Mouse (Mus musculus): ENCODE measurements around the gene Gusb. TPM values are rescaled to one million over a fixed set of nuclear protein-coding genes. Genes with fewer than 3 reads are reported as not detected.
A peak's percentile ranks its signal among the peaks of the same experiment; 100 is the strongest.
"Not testable (repeated sequence)": the region's sequence is repeated elsewhere in the genome, so short reads cannot be mapped to it uniquely, and the experiment has no call there.

The Gusb gene
- polyA plus RNA-seq, 1 experiment from 2014 or later, result 43.4 TPM

GRCm38 (mm10) chr5:129966448-129966847 lies 36.4 kb downstream of the Gusb start:
- 66% methylated on average over 3 of the region's 3 CpGs for WGBS
- no peak for ATAC-seq (ENCODE audit: insufficient number of reproducible peaks, insufficient read depth, low FRiP score, low TSS enrichment, low read depth)
- peaks cover under 1% of the 10 kb centered on the region; the same call in 1 of the 2 replicates for H3K36me3 ChIP-seq

GRCm38 (mm10) chr5:129963224-129963623 lies 39.6 kb downstream of the Gusb start:
- ATAC-seq (ENCODE audit: insufficient number of reproducible peaks, insufficient read depth, low FRiP score, low TSS enrichment, low read depth), result no peak
- no peak overlapping the region for H3K4me3 ChIP-seq
- no peak overlapping the region for H3K27ac ChIP-seq
- H3K36me3 ChIP-seq, result no peaks in the 10 kb centered on the region; the same call in 1 of the 2 replicates
- H3K9me3 ChIP-seq, result no peaks in the 10 kb centered on the region
- no peaks in the 10 kb centered on the region for H3K27me3 ChIP-seq
- H3K9ac ChIP-seq, result no peak overlapping the region
- H3K4me2 ChIP-seq, result no peak overlapping the region
- WGBS, result 64% methylated on average over 4 of the region's 4 CpGs
- no peaks in the 10 kb centered on the region for H3K4me1 ChIP-seq

More at GRCm38 (mm10) chr5:129966448-129966847, 36.4 kb downstream of the Gusb start:
- Histone ChIP-seq H3K4me2 (no peak overlapping the region), H3K9ac (no peak overlapping the region), H3K9me3 (no peaks in the 10 kb centered on the region), H3K27me3 (no peaks in the 10 kb centered on the region), H3K27ac (no peak overlapping the region), H3K4me1 (no peaks in the 10 kb centered on the region), H3K4me3 (no peak overlapping the region)

- H3K9ac ChIP-seq, result no peak overlapping the region
- no peak for ATAC-seq (ENCODE audit: insufficient number of reproducible peaks, insufficient read depth, low FRiP score, low TSS enrichment, low read depth)
- 81% methylated on average over 6 of the region's 6 CpGs for WGBS
- no peaks in the 10 kb centered on the region for H3K27me3 ChIP-seq
- H3K4me1 ChIP-seq, result no peaks in the 10 kb centered on the region
- H3K4me2 ChIP-seq, result no peak overlapping the region
- H3K36me3 ChIP-seq, result no peaks in the 10 kb centered on the region; the same call in 1 of the 2 replicates
- H3K4me3 ChIP-seq, result no peak overlapping the region
- H3K27ac ChIP-seq, result no peak overlapping the region
- no peaks in the 10 kb centered on the region for H3K9me3 ChIP-seq
These were observed 47.1 kb downstream of the Gusb start for GRCm38 (mm10) chr5:129955792-129956191.

- Histone ChIP-seq H3K27me3 (no peaks in the 10 kb centered on the region), H3K9ac (no peak overlapping the region), H3K27ac (no peak overlapping the region), H3K4me2 (no peak overlapping the region), H3K36me3 (no peaks in the 10 kb centered on the region; the same call in 1 of the 2 replicates), H3K9me3 (no peaks in the 10 kb centered on the region), H3K4me3 (no peak overlapping the region), H3K4me1 (no peaks in the 10 kb centered on the region)
- no peak for ATAC-seq (ENCODE audit: insufficient number of reproducible peaks, insufficient read depth, low FRiP score, low TSS enrichment, low read depth)
- 77% methylated on average over 5 of the region's 5 CpGs for WGBS
These were observed 48.2 kb downstream of the Gusb start for GRCm38 (mm10) chr5:129954473-129955254.

- Histone ChIP-seq H3K4me3 (no peak overlapping the region), H3K27ac (no peak overlapping the region), H3K9ac (no peak overlapping the region), H3K27me3 (no peaks in the 10 kb centered on the region), H3K4me2 (no peak overlapping the region), H3K4me1 (no peaks in the 10 kb centered on the region), H3K36me3 (no peaks in the 10 kb centered on the region; the same call in 1 of the 2 replicates), H3K9me3 (no peaks in the 10 kb centered on the region)
- 92% methylated on average over 4 of the region's 4 CpGs for WGBS
- no peak for ATAC-seq (ENCODE audit: insufficient number of reproducible peaks, insufficient read depth, low FRiP score, low TSS enrichment, low read depth)
These were observed 50.7 kb downstream of the Gusb start for GRCm38 (mm10) chr5:129952143-129952542.

GRCm38 (mm10) chr5:129947528-129948033 lies 55.3 kb downstream of the Gusb start:
- Histone ChIP-seq H3K4me3 (no peak overlapping the region), H3K27me3 (no peaks in the 10 kb centered on the region), H3K4me2 (no peak overlapping the region), H3K9ac (no peak overlapping the region), H3K4me1 (peaks cover 4% of the 10 kb centered on the region; the same call in 1 of the 2 replicates), H3K36me3 (peaks cover 8% of the 10 kb centered on the region), H3K27ac (no peak overlapping the region), H3K9me3 (no peaks in the 10 kb centered on the region)
- WGBS, result 92% methylated on average over 2 of the region's 2 CpGs
- ATAC-seq (ENCODE audit: insufficient number of reproducible peaks, insufficient read depth, low FRiP score, low TSS enrichment, low read depth), result no peak

- no peak for ATAC-seq (ENCODE audit: insufficient number of reproducible peaks, insufficient read depth, low FRiP score, low TSS enrichment, low read depth)
- no peak overlapping the region for H3K4me3 ChIP-seq
These were observed 59.4 kb downstream of the Gusb start for GRCm38 (mm10) chr5:129943402-129943801.

GRCm38 (mm10) chr5:129942073-129942939 lies 60.5 kb downstream of the Gusb start:
- H3K4me3 ChIP-seq, result peak overlapping the region; percentile 95
- peak overlapping the region; percentile 89 for H3K9ac ChIP-seq
- not testable (repeated sequence) for H3K36me3 ChIP-seq, H3K9me3 ChIP-seq, H3K4me1 ChIP-seq, H3K27me3 ChIP-seq
- peak overlapping the region; percentile 39; the same call in 1 of the 2 replicates for H3K27ac ChIP-seq
- H3K4me2 ChIP-seq, result peak overlapping the region; percentile 80
- peak; percentile 39 for ATAC-seq (ENCODE audit: insufficient number of reproducible peaks, insufficient read depth, low FRiP score, low TSS enrichment, low read depth)
- WGBS, result under 1% methylated on average over 46 of the region's 82 CpGs

More at GRCm38 (mm10) chr5:129943402-129943801, 59.4 kb downstream of the Gusb start:
- peaks cover 6% of the 10 kb centered on the region; the same call in 1 of the 2 replicates for H3K4me1 ChIP-seq
- no peak overlapping the region for H3K9ac ChIP-seq
- peaks cover 8% of the 10 kb centered on the region for H3K36me3 ChIP-seq
- WGBS, result 84% methylated on average over 1 of the region's 1 CpGs
- no peaks in the 10 kb centered on the region for H3K9me3 ChIP-seq
- H3K27ac ChIP-seq, result no peak overlapping the region
- no peaks in the 10 kb centered on the region for H3K27me3 ChIP-seq
- H3K4me2 ChIP-seq, result no peak overlapping the region

- Histone ChIP-seq H3K4me1 (peaks cover 6% of the 10 kb centered on the region; the same call in 1 of the 2 replicates), H3K4me2 (peak within 1 kb of the TSS; percentile 80), H3K9ac (peak within 1 kb of the TSS; percentile 89), H3K27me3 (no peaks in the 10 kb centered on the region), H3K4me3 (peak within 1 kb of the TSS; percentile 95), H3K27ac (peak within 1 kb of the TSS; percentile 39; the same call in 1 of the 2 replicates), H3K9me3 (no peaks in the 10 kb centered on the region), H3K36me3 (peaks cover 8% of the 10 kb centered on the region)
- peak; percentile 99 for ATAC-seq (ENCODE audit: insufficient number of reproducible peaks, insufficient read depth, low FRiP score, low TSS enrichment, low read depth)
- WGBS, result 1% methylated on average over 58 of the region's 59 CpGs
These were observed 61.3 kb downstream of the Gusb start, which contains the start of gene Vkorc1l1 for GRCm38 (mm10) chr5:129941495-129942045. TSS of gene Vkorc1l1 (plus strand) at chr5:129941970.

GRCm38 (mm10) chr5:129940736-129941494 lies 61.9 kb downstream of the Gusb start:
- H3K27ac ChIP-seq, result peak overlapping the region; percentile 22; the same call in 1 of the 2 replicates
- H3K36me3 ChIP-seq, result peaks cover 8% of the 10 kb centered on the region
- 0 out of 2 replicates have a peak overlapping the region, but pooled peaks have one; percentile 36 for H3K9ac ChIP-seq
- no peaks in the 10 kb centered on the region for H3K27me3 ChIP-seq
- WGBS, result 6% methylated on average over 9 of the region's 9 CpGs
- ATAC-seq (ENCODE audit: insufficient number of reproducible peaks, insufficient read depth, low FRiP score, low TSS enrichment, low read depth), result no peak
- H3K4me1 ChIP-seq, result peaks cover 6% of the 10 kb centered on the region; the same call in 1 of the 2 replicates
- H3K4me2 ChIP-seq, result peak overlapping the region; percentile 57
- H3K4me3 ChIP-seq, result peak overlapping the region; percentile 95
- H3K9me3 ChIP-seq, result no peaks in the 10 kb centered on the region

Data from embryonic facial prominence, embryonic 13.5 days (tissue).